Mouse (Mus musculus): ENCODE measurements around the gene Tysnd1. TPM values are rescaled to one million over a fixed set of nuclear protein-coding genes. Genes with fewer than 3 reads are reported as not detected.

Tysnd1 gene
- polyA plus RNA-seq, 1 experiment from 2014 or later: 40.6 TPM

DNA sequence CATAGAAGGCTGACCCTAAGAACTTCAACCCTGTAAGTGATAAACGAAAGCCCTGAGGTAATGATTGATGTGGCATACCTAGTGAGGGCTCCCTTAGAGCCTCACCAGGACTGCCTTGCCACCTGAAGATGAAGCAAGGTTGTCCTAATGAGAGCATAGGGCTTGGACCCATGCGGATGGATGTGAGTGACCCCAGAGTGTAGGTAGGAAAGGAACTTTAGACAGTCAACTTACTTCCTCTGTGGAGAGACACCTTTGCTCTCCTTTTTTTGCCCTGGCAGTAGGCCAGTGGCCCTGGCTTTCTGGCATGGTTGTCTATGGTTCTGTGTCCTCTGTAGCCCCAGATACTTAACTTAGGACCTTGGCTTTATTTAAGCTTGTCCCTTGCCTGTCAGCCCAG, 1.7 kb downstream of the Tysnd1 start:
- peak overlapping the region; percentile 100 for H3K4me2 ChIP-seq (ENCODE audit: low read length)
- H3K36me3 ChIP-seq (ENCODE audit: control insufficient read depth, insufficient read depth, low read length): peaks cover 33% of the 10 kb centered on the region
- H3K27ac ChIP-seq (ENCODE audit: low read depth): no peak overlapping the region
- H3K9me3 ChIP-seq (ENCODE audit: control insufficient read depth, low read length): no peaks in the 10 kb centered on the region
- DNase-seq (ENCODE audit: low spot score): no peak
- no peak for ATAC-seq (replicated peaks; ENCODE audit: low FRiP score, low TSS enrichment, low read depth)
- peak overlapping the region; percentile 73; the same call in 1 of the 2 replicates for H3K9ac ChIP-seq (ENCODE audit: low read length)
- no peaks in the 10 kb centered on the region for H3K27me3 ChIP-seq (replicated peaks; ENCODE audit: control insufficient read depth, insufficient read depth, low read length)
- H3K4me1 ChIP-seq (replicated peaks; ENCODE audit: control insufficient read depth, insufficient read depth, low read length): peaks cover 13% of the 10 kb centered on the region
- peak overlapping the region; percentile 96 for H3K4me3 ChIP-seq (ENCODE audit: low read depth, low read length)
- WGBS: 88% methylated on average over 2 of the region's 2 CpGs

DNA sequence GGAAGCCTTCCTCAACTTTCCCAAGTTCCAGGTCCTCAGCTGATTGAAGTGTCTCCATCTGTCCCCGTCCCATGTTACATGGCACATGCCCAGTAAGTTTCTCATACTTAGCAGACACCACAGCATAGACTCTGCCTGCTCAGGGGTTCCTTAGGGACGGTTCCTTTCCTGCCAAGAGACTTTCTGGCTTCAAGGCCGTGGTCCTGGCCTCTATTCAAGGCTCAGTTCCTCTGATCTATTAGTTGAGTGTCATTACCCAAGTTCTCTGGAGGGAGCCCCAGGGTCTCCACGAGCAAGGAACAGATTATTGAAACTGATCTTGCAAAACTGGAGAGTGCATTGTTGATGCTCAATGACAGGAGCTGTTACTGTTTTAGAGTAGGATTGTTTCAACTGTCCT, 9.3 kb downstream of the Tysnd1 start:
- H3K4me1 ChIP-seq (replicated peaks; ENCODE audit: control insufficient read depth, insufficient read depth, low read length): no peaks in the 10 kb centered on the region
- H3K4me2 ChIP-seq (ENCODE audit: low read length): no peak overlapping the region
- H3K4me3 ChIP-seq (ENCODE audit: low read depth, low read length): no peak overlapping the region
- no peak overlapping the region for H3K9ac ChIP-seq (ENCODE audit: low read length)
- H3K9me3 ChIP-seq (ENCODE audit: control insufficient read depth, low read length): no peaks in the 10 kb centered on the region
- 87% methylated on average over 4 of the region's 4 CpGs for WGBS
- no peak overlapping the region for H3K27ac ChIP-seq (ENCODE audit: low read depth)
- peaks cover 23% of the 10 kb centered on the region for H3K36me3 ChIP-seq (ENCODE audit: control insufficient read depth, insufficient read depth, low read length)
- ATAC-seq (replicated peaks; ENCODE audit: low FRiP score, low TSS enrichment, low read depth) (no peak), DNase-seq (ENCODE audit: low spot score) (no peak)
- no peaks in the 10 kb centered on the region for H3K27me3 ChIP-seq (replicated peaks; ENCODE audit: control insufficient read depth, insufficient read depth, low read length)

DNA sequence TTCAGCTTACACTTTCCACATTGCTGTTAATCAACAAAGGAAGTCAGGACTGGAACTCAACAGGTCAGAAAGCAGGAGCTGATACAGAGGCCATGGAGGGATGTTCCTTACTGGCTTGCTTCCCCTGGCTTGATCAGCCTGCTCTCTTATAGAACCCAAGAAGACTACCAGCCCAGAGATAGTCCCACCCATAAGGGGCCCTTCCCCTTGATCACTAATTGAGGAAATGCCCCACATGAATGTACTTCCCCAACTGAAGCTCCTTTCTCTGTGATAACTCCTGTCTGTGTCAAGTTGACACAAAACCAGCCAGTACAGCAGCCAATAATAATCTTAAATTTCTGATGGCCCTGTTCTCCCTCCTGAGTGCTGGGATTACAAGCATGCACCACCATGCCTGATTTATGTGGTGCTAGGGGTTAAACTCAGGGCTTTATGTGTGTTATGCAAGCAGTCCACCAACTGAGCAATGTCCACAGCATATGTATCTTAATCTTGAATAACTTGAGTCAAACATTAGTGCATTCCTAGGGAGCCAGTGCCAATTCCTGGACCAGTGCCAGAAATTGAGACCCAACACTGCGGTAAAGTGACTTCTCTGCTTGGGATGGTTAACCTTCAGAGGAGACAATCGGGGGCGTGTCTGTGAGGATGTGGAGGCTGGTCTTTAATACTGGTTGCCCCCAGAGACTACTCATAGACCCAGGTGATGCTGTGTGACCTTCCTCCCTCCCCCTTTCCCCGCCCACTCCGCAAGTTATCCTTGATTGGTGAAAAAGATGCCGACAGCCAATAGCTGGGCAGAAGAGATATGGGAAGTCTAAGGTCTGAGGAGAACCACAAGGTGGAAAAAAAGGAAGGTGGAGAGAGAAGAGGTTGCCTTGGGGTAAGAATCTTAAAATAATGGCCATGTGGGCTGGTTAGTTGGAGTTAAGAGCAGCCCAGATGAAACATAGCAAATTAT, 11.4 kb downstream of the Tysnd1 start:
- no peak for ATAC-seq (replicated peaks; ENCODE audit: low FRiP score, low TSS enrichment, low read depth)
- DNase-seq (ENCODE audit: low spot score): no peak
- Histone ChIP-seq H3K27me3 (replicated peaks; ENCODE audit: control insufficient read depth, insufficient read depth, low read length) (no peaks in the 10 kb centered on the region), H3K4me1 (replicated peaks; ENCODE audit: control insufficient read depth, insufficient read depth, low read length) (no peaks in the 10 kb centered on the region), H3K9me3 (ENCODE audit: control insufficient read depth, low read length) (no peaks in the 10 kb centered on the region), H3K36me3 (ENCODE audit: control insufficient read depth, insufficient read depth, low read length) (peaks cover 19% of the 10 kb centered on the region), H3K27ac (ENCODE audit: low read depth) (no peak overlapping the region), H3K4me2 (ENCODE audit: low read length) (no peak overlapping the region), H3K4me3 (ENCODE audit: low read depth, low read length) (no peak overlapping the region), H3K9ac (ENCODE audit: low read length) (no peak overlapping the region)
- 72% methylated on average over 6 of the region's 6 CpGs for WGBS

DNA sequence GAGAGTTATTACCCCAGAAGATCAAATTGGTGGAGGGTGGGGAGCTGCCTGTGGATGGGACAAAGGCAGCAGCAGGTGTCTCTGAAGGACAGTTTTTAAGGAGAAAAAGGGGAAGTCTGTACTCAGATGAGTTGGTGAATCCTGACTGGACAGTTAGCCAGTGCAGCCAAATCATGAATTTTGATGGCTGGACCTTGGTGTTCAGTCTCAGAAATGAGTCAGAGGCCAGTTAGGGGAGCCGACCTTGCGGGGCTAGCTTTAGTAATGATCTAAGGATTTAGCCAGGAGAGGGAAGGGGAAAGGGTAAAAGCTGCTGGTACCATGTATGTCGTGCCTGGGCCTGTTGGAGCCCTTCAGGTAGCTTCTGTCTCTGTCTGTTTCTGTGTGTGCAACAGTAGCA, 18.3 kb downstream of the Tysnd1 start:
- Histone ChIP-seq H3K27ac (ENCODE audit: low read depth) (no peak overlapping the region), H3K27me3 (replicated peaks; ENCODE audit: control insufficient read depth, insufficient read depth, low read length) (no peaks in the 10 kb centered on the region), H3K4me3 (ENCODE audit: low read depth, low read length) (no peak overlapping the region), H3K9ac (ENCODE audit: low read length) (no peak overlapping the region), H3K36me3 (ENCODE audit: control insufficient read depth, insufficient read depth, low read length) (no peaks in the 10 kb centered on the region), H3K4me1 (replicated peaks; ENCODE audit: control insufficient read depth, insufficient read depth, low read length) (peaks cover 3% of the 10 kb centered on the region; the same call in 1 of the 2 replicates), H3K4me2 (ENCODE audit: low read length) (no peak overlapping the region), H3K9me3 (ENCODE audit: control insufficient read depth, low read length) (no peaks in the 10 kb centered on the region)
- ATAC-seq (replicated peaks; ENCODE audit: low FRiP score, low TSS enrichment, low read depth): no peak
- WGBS: 73% methylated on average over 3 of the region's 3 CpGs
- DNase-seq (ENCODE audit: low spot score): no peak

DNA sequence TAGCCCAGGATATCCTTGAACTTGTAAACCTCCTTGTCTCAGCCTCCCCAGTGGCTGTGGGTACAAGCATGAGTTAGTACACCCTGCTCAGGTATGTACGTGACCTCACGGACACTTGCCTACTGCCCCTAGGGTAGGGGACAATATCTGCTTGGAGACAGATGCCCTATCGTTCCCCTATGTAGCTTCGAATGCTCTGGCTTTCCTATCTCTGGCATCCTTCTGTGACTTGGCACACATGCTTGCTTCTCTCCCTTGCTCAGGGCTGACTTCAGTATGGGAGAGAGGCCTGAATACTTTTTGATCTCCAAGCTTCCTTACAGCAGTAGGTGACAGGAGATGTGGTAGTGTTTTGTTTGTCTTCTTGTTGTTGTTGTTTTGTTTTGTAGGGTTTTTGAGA, 18.8 kb downstream of the Tysnd1 start:
- H3K9me3 ChIP-seq (ENCODE audit: control insufficient read depth, low read length): no peaks in the 10 kb centered on the region
- no peak overlapping the region for H3K27ac ChIP-seq (ENCODE audit: low read depth)
- H3K36me3 ChIP-seq (ENCODE audit: control insufficient read depth, insufficient read depth, low read length): no peaks in the 10 kb centered on the region
- DNase-seq (ENCODE audit: low spot score): no peak
- no peak overlapping the region for H3K4me2 ChIP-seq (ENCODE audit: low read length)
- H3K4me3 ChIP-seq (ENCODE audit: low read depth, low read length): no peak overlapping the region
- peaks cover 3% of the 10 kb centered on the region; the same call in 1 of the 2 replicates for H3K4me1 ChIP-seq (replicated peaks; ENCODE audit: control insufficient read depth, insufficient read depth, low read length)
- 91% methylated on average over 4 of the region's 4 CpGs for WGBS
- no peak for ATAC-seq (replicated peaks; ENCODE audit: low FRiP score, low TSS enrichment, low read depth)
- H3K27me3 ChIP-seq (replicated peaks; ENCODE audit: control insufficient read depth, insufficient read depth, low read length): no peaks in the 10 kb centered on the region
- H3K9ac ChIP-seq (ENCODE audit: low read length): no peak overlapping the region

DNA sequence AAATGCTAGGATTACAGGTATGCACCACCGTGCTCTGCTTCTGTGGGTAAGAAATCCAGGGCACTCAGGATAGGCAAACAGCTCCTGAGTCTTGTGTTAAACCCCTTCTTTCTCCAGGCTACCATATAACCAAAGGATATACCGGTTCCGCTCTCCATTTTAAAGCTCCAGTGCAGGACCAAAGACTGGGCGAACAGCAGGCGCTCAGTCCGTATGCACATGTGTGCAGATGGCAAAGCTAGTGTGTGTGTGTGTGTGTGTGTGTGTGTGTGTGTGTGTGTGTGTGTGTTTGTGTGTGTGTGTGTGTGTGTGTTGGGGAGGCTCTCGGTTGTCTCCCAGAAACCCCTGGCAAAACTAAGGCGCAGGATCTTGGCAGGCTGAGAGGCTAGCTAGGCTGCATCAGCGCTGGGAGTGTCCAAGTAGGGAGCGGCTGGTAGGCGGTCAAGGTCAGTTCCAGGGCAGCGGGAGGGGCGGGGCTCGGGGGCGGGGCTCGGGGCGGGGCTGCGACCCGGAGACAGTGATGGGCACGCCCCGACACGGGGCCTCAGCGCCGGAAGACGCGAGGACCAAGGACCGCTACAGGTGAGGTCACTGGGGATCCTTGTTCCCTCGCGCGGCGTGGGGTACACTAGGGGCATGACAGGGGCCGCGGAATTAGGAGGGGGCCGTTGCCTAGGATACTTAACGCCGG, 19.6 kb downstream of the Tysnd1 start, which contains the start of gene Aifm2:
TSS of gene Aifm2 (plus strand) at position 493 of the 691 bp plus-strand sequence.
- no peaks in the 10 kb centered on the region for H3K36me3 ChIP-seq (ENCODE audit: control insufficient read depth, insufficient read depth, low read length)
- DNase-seq (ENCODE audit: low spot score) (peak; percentile 88), ATAC-seq (replicated peaks; ENCODE audit: low FRiP score, low TSS enrichment, low read depth) (peak; percentile 91)
- H3K27me3 ChIP-seq (replicated peaks; ENCODE audit: control insufficient read depth, insufficient read depth, low read length): no peaks in the 10 kb centered on the region
- H3K9ac ChIP-seq (ENCODE audit: low read length): peak within 1 kb of the TSS; percentile 54
- peak within 1 kb of the TSS; percentile 85 for H3K4me2 ChIP-seq (ENCODE audit: low read length)
- 12% methylated on average over 28 of the region's 36 CpGs for WGBS
- peak within 1 kb of the TSS; percentile 67 for H3K4me3 ChIP-seq (ENCODE audit: low read depth, low read length)
- H3K4me1 ChIP-seq (replicated peaks; ENCODE audit: control insufficient read depth, insufficient read depth, low read length): peaks cover 3% of the 10 kb centered on the region; the same call in 1 of the 2 replicates
- H3K9me3 ChIP-seq (ENCODE audit: control insufficient read depth, low read length): no peaks in the 10 kb centered on the region
- peak within 1 kb of the TSS; percentile 47; the same call in 1 of the 2 replicates for H3K27ac ChIP-seq (ENCODE audit: low read depth)

DNA sequence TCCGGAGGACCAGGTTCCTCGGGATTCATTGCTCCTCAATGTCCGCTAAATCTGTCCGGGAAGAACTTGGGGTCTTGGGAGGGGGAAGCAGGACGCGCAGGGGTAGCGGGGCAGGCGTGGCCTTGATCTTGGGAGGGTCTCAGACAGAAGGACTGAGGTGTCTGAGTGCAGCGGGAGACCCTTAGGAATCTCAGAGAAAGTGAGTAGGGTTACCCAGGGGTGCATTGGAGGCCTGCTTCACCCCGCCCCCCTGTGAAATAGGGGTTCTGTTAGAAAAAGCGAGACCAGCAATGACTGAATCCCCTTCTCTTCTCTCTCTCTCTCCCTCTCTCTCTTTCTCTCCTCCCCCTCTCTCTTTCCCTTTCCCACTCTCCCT, 20.1 kb downstream of the Tysnd1 start:
- ATAC-seq (replicated peaks; ENCODE audit: low FRiP score, low TSS enrichment, low read depth) (no peak; the same call in 1 of the 2 replicates), DNase-seq (ENCODE audit: low spot score) (no peak)
- Histone ChIP-seq H3K4me3 (ENCODE audit: low read depth, low read length) (peak overlapping the region; percentile 67), H3K27me3 (replicated peaks; ENCODE audit: control insufficient read depth, insufficient read depth, low read length) (no peaks in the 10 kb centered on the region), H3K9me3 (ENCODE audit: control insufficient read depth, low read length) (no peaks in the 10 kb centered on the region), H3K9ac (ENCODE audit: low read length) (peak overlapping the region; percentile 54), H3K4me2 (ENCODE audit: low read length) (peak overlapping the region; percentile 85), H3K4me1 (replicated peaks; ENCODE audit: control insufficient read depth, insufficient read depth, low read length) (peaks cover 3% of the 10 kb centered on the region; the same call in 1 of the 2 replicates), H3K27ac (ENCODE audit: low read depth) (no peak overlapping the region), H3K36me3 (ENCODE audit: control insufficient read depth, insufficient read depth, low read length) (no peaks in the 10 kb centered on the region)
- 2% methylated on average over 9 of the region's 11 CpGs for WGBS

DNA sequence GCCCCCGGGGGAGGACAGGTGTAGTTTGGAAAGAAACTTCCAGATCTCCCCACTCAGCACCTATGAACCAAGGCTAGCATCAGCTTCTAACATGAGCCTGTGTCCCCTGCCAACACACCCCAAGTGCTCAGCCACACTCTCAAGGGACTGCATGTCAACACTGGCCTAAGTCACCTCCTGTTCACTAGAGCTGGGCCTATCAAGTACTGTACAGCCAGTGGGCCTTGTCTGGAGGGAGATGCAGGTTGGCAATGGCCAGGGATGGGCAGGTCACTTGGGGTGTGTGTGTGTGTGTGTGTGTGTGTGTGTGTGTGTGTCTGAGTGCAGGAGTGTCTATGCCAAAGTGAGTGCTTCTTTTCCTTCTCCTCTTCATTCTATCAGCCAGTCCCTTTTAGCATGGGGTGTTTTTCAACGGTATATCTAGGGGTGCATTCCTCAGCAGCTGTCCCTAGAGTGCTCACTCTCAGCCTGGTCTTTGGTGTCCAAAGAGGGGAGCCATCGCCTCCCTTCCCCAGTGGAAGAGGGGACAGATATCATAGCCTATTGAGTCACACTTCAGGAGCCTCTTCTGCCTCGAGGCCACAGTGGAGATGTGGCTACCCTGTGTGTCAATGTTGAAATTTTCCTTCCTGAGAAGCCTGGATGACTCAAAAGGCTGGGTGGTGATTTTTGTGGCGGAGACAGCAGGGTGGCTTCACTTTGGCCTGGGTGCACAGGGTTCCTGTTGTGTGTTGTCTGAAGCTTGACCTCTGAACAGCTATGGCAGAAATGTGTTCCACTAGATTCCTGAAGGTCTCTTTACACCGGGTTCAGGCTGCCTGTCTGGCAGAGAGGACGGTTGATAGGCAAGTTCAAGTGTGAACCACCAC, 20.9 kb downstream of the Tysnd1 start:
- peak overlapping the region; percentile 85 for H3K4me2 ChIP-seq (ENCODE audit: low read length)
- H3K4me3 ChIP-seq (ENCODE audit: low read depth, low read length): peak overlapping the region; percentile 67; the same call in 1 of the 2 replicates
- no peak overlapping the region for H3K9ac ChIP-seq (ENCODE audit: low read length)
- H3K9me3 ChIP-seq (ENCODE audit: control insufficient read depth, low read length): no peaks in the 10 kb centered on the region
- WGBS: 75% methylated on average over 7 of the region's 7 CpGs
- DNase-seq (ENCODE audit: low spot score) (no peak), ATAC-seq (replicated peaks; ENCODE audit: low FRiP score, low TSS enrichment, low read depth) (no peak)
- peaks cover 3% of the 10 kb centered on the region; the same call in 1 of the 2 replicates for H3K4me1 ChIP-seq (replicated peaks; ENCODE audit: control insufficient read depth, insufficient read depth, low read length)
- H3K27ac ChIP-seq (ENCODE audit: low read depth): no peak overlapping the region
- H3K27me3 ChIP-seq (replicated peaks; ENCODE audit: control insufficient read depth, insufficient read depth, low read length): no peaks in the 10 kb centered on the region
- H3K36me3 ChIP-seq (ENCODE audit: control insufficient read depth, insufficient read depth, low read length): no peaks in the 10 kb centered on the region

Data from intestine, embryonic 14.5 days (tissue).